Mouse (Mus musculus): ENCODE measurements around the gene Krt77.

Gene Krt77

DNA sequence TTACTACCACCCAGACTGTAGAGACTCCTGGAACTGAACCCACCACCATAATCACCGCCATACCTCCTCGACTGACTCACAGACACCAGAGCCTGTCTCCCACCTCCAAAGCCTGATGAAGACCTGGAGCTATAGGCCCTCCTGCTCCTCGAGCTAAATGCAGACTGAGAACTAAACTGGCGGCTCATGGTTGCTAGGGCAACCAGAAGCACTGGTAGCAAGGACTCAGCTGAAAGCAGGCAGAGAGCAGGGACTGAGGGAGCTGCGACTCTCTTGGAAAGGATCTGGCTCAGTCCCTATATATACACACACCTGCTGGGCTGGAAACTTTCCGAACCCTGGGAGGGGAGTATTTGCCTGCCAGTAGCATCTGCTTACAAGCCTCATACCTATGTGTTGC, at the start of gene Krt77:
TSS of gene Krt77 (minus strand) at position 275 of the 400 bp plus-strand sequence.
- no peak for DNase-seq (ENCODE audit: low spot score in 2 of 2)

DNA sequence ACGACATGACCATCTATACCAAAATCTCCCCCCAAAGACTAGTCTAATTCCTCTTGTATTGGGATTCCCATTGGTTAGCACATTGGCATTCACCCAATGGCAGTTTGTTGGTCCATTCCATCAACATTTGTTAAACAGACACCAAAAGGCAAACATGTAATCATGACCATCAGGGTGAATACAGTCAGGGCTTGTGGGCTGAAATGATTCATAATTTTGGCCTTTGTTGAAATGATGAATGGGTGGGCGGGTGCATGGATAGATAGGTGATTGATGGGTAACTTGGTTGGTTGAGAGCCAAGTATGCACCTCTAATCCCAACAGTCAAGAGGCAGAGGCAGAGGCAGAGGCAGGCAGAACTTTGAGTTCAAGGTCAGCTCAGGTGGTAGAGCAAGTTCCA, 46.6 kb upstream of the Krt77 start:
- DNase-seq (ENCODE audit: low spot score in 2 of 2): no peak

DNA sequence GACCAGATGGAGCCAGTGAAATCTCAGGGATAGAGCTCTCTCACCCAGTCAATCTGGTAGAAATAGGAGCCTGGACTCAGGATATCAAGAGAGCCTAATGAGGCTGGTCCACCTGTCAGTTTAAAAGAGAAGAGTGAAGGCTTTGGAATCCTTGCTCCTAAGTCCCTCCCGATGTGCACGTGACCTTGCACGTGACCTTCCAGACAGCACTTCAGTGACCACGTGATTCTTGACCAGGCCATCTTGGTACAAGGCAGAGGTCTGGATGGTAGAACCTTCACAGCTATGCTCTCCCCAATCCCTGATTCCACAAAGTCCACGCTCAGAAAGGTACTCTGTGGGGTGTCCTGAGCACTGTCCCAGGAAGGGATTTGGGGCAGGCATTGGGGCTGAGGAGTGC, 35.3 kb upstream of the Krt77 start:
- no peak for DNase-seq (ENCODE audit: low spot score in 2 of 2)

DNA sequence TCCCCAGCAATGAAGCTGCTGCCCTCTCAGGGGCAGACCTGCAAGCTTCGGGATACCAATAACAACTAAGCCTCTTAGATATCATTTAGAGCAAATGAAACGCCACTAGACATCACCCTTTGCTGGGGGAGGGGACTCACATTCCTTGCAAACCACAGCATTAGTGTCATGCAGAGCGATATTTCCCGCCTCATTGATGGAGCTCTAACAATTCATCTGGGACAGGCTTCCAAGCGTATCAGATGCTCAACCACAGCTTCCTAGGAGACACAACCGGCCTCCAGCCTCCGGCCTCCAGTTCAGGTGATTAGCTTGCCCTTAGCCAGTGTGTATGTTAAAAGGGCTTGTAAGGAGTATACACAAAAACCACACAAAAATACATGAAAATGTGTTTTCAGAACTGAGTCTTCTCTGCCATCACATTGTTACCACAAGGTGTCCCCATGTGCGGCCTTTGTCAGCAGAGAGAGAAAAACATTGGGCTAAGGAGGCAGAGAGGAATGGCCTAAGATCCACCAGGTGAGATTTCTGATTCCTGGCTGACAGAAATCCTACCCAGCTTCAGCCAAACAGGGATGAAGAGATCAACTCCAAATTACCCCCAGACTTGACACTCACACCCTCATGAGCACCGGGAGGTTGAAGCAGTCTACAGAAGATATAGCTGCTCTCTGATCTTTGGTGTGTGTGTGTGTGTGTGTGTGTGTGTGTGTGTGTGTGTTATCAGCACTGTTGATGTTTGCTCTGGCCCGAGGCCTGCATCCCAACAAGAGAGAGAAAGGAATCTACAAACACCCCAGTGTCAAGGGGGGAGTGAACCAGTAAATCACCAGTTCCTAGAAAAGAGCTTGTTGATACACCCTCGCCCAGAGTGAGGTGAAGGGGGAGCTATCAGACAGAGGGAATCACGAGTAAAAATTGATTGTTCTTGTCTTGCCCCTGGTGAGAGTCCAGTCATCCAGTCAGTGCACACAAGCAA, 33.0 kb upstream of the Krt77 start:
- peak in 1 of 2 experiments; percentile 29 for DNase-seq (ENCODE audit: low spot score in 2 of 2)

DNA sequence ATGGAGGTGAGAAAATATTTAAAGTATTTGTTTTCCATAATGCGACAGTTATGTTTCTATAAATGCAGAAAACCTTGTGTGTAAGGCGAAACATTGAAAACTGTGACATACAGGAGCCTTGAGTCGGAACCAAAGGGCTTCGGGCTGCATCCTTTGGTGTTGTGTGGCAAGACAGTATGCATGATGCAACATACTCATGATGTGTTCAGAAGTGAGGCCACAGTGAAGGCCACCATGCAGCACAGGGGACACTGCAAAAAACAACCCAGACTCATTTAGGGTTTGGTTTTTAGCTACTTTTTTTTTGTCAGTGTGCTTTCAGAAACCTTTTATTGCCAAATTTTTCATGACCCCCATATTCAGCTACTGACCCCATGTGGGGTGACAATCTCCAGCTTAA, 25.7 kb upstream of the Krt77 start:
- no peak for DNase-seq (ENCODE audit: low spot score in 2 of 2)

DNA sequence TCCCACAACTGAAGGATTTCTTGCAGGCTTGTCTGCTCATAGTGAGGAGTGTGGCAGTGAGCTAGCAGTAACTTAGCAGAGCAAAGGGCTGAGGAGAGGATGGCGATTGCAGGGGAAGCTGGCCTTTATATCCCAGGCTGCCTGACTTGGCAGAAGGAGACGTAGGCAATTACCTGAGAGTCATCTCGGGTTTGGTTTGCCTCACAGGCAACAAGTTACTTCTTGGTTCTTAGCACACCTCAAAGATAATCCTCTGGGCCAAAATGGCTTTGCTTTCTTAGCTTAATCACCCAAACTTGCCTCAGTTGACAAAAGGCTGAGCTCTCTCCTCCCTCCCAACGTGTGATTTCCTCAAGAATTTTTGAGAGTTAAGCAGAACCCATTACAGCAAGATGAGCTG, 23.3 kb upstream of the Krt77 start, which contains the start of gene Krt76:
TSS of gene Krt76 (minus strand) at position 101 of the 400 bp plus-strand sequence.
- no peak for DNase-seq (ENCODE audit: low spot score in 2 of 2)

DNA sequence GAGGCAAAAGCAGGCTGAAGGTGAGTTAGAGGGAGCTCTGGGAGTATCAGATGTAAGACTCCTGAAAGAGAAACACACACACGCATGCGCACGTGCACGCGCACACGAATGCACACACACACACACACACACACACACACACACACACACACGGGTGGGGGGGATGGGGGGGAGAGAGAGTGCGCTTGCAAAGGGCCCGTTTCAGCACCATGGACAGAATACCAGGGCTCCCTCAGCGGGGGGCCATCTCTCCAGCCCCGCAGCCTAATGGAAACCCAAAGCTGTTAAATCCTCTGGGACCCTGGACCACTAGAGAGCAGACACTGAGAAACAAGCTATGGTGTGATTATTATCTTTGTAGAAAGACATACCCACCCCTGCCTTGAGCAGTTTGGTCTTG, 10.3 kb upstream of the Krt77 start:
- DNase-seq (ENCODE audit: low spot score in 2 of 2): no peak

DNA sequence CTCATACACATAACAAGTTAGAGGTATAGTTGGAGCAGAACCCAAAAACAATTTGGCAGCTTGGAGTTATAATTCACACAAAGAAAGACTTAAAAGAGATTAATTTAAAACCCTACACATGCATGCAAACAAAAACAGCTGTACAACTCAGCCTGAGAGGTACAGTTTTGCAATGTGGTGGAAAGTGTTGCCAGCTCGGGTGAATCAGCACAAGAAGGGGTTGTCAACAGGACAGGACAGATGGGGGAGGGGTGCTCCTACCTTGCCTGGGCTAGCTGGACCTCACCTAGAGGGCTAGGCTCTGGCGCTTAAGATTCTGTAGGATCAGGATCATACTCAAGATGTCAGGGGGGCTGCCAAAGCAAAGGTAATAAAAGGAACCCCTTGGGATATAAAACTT, 8.5 kb upstream of the Krt77 start:
- no peak for DNase-seq (ENCODE audit: low spot score in 2 of 2)

DNA sequence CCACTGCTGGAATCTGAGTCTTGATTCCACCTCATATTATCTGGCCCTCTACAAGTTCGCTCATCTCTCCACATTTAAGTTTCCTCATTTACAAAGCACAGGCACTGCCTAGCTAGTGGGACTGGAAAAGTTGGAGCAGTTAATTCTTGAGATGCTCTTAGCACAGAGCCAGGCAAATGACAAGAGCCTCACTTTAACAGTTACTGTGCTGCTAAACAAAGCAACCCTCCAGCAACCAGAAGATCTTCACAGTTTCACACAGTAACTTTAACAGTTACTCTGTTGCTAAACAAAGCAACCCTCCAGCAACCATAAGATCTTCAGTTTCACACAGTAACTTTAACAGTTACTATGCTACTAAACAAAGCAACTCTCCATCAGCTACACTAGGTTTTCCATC, 4.9 kb upstream of the Krt77 start:
- no peak for DNase-seq (ENCODE audit: low spot score in 2 of 2)

DNA sequence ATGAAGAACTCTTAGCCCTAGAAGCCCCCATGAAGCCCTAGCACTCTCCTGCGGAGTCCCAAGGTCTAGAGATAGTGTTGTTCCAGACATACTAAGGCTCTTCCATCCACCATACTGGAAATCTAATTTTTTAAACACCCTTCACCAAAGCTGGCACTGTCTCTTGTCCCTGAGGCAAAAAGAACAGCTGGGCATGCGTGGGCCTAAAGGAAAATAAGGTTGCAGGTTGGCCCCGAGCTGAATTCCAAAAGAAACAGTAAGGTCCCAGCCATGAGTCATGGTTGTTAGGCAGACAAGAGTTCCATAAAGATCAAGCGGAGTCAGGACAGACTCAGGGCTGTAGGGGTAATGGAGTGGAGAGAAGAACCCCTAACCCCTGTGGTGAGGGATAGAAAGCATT, 3.7 kb upstream of the Krt77 start:
- no peak for DNase-seq (ENCODE audit: low spot score in 2 of 2)

DNA sequence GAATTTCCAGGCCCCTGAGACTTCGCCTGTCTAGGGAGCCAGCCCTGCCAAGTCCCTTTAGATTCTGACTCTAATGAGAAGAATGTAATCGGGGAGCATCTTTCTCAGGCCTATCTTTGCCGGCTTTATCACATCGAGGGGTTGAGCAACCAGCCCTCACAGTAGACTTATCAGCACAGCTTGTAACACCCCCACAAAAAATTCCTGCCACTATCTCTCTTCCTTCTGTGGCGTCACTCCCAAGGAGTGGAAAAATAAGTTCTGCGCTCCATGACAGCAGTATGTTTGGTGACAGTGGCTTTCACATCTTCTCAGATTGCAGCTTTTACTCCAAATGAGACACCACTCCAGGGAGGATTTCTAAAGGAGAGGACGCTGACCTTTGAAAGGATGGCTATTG, 2.8 kb downstream of the Krt77 start:
- no peak for DNase-seq (ENCODE audit: low spot score in 2 of 2)

DNA sequence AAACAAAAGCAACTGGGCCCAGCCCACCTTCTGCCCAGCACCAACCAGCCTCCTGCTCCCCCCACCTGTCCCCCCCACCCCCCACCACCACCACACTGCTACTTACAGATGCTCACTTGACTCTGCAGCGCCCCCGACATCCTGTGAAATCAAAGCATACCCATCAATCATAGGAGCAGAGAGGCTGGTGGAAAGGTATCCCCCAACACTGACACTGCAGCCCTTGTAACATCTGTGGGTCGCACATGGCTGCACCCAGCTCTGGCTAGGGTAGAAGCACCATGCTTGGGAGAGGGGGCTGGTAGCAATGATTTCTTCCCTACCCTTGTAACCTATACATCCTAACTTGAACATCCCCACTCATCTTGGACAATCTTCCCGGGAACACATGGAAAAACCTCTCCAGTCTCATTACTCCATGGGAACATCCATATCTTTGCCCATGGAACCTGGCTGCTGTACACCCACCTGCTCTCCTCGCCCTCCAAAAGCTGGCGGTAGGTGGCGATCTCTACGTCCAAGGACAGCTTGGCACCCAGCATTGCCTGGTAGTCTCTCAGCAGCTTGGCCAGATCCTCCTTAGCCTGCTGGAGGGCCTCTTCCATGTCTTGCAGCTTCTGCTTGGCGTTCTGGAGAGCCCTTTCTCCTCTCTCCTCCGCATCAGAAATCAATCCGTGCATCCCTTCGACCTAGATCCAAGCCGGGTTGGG, 8.9 kb downstream of the Krt77 start:
- no peak for DNase-seq (ENCODE audit: low spot score in 2 of 2)

DNA sequence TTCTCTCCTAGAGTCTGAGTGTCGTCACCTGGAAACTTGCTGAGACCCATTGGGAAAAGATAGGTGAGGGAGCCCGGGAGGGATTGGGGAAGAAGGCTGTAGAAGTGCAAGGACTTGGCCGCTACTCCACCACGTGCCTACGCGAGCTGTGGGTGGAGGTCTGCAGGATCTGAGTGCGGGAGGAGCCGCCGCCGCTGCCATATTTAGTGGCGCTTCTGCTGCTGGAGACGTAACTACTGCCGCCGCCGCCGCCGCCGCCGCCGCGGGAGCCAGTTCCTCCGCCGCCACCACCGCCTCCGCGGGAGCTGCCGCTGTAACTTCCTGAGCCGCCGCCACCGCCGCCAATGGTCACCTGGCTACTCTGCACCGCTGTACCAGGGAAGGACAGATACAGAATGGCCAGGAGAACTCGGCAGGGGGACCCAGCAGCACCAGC, 9.8 kb downstream of the Krt77 start:
- DNase-seq (ENCODE audit: low spot score in 2 of 2): peak; percentile 25 to 50

DNA sequence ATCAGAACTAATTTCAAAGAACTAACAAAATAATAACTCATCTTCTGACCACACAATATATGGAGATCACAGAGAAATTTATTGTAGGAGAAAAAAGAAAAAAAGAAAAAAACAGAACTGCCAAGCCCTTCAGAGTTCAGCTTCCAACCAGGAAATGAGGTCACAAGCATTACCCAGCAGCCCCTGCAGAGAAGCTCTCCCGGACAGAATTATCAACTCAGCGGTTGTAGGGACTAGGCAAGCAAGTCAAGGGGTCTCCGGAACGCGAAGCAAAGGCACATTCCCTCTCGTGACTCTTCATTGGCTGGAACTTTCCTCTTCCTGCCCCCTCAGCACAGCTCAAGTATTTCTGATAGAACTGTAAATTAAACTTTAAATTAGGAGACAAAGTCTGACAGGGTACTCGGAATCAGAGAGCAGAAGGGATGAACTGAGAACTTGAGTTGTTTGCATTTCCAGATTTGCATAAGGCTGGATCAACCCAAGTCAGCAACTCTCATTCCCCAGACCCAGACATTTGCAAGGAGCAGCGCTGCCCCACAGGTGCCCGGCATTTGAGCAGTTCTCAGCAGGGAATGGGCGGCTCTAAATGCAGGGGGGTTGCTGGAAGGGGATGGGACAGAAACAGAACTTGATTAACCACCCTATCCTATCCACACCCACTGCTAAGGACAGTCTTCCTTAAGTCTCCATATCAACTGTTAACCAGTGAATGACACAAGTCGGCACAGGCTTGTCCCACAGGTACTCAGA, 10.7 kb downstream of the Krt77 start:
- DNase-seq (ENCODE audit: low spot score in 2 of 2): no peak

DNA sequence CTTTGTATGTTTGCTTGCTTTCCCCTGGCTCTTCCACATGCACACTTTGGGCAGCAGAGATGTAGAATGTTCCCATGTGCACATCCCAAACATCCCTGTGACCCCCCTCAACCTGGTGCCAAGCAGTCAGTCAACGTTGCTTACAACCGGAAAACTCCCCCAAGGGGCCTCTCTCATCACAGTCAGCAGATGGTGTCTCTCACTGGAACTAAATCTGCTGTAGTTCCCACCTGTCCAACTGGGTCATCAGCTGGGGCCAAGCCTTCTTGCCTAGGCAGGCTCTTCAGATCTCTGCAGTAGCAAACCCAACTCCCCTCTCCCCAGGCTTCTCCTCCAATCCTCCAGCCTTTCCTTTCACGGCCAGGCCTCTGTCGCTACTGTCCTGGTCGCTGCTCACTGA, 12.8 kb downstream of the Krt77 start:
- DNase-seq (ENCODE audit: low spot score in 2 of 2): no peak

DNA sequence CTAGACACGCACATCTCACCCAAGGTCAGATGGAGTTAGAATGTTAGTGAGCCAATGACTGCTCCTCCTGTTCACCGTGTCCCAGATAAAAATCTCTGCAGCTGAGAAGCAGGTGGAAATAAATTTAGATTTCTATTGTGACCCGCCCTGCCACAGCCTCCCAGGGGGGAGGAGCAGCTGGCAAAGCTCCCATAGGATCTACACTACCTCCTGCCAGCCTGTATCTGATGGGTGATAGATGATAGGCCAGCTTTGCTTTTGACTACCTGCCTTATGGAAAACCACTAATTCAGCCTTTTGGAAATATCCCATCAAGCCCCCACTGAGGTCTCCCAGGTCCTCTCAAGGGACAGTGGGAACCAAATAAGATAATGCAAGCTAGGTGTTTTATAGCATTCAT, 13.8 kb downstream of the Krt77 start:
- DNase-seq (ENCODE audit: low spot score in 2 of 2): peak in 1 of 2 experiments; percentile 28

DNA sequence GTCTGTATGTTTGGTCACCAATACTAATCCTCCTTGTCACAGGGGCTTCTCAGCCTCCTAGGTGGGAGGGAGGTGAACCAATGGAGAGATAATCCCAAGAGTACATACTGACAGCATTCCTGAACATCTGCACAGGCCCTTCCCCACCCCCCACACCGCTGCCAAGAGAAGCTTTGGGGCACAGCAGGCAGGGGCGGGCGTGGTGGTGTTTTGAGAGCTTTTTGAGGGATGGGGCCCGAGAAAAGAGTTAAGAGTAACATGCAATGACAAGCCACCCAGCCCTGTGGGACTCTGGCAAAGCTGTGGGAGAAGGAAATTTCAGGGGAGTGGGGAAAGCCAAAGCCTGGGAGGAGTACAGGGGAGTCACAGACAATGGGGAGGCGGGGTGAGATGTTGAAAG, 15.2 kb downstream of the Krt77 start:
- DNase-seq (ENCODE audit: low spot score in 2 of 2): no peak

DNA sequence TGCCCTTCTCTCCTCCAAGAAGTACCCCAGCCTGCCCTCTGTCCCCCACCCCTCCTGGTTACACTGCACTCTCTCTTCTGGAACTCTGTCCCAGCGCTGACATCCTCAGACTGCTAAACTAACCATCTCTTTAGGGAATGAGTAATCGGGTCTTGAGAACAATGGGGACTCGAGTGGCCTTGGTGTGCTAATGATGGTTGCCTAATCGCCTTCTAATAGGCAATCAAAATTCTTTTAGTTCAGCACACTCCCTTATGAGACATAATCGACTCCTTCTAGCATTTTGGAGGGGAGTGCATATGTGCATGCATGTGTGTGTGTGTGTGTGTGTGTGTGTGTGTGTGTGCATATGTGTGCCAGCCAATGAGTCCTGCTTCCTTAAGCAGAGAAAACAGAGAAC, 16.9 kb downstream of the Krt77 start:
- no peak for DNase-seq (ENCODE audit: low spot score in 2 of 2)

DNA sequence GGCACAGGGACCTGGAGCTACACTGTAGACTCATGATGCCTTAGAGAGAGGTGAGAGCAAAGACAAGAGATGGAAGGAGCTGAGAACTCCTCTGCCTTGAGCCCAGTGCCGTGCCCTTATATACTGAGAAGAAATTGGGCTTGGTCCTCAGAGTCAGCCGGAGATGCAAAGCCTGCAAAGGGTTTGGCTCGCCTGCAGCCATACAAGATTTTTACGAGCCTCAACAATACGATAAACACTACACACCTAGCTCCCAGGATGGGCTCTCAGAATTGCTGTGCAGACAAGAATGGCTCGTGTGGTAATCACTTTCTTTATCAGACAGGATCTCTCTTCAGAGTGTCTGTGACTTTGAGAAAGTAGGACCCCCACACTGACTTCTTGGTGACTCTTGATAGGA, 18.8 kb downstream of the Krt77 start, which contains the start of gene Krt1:
TSS of gene Krt1 (minus strand) at position 101 of the 400 bp plus-strand sequence.
- no peak for DNase-seq (ENCODE audit: low spot score in 2 of 2)

DNA sequence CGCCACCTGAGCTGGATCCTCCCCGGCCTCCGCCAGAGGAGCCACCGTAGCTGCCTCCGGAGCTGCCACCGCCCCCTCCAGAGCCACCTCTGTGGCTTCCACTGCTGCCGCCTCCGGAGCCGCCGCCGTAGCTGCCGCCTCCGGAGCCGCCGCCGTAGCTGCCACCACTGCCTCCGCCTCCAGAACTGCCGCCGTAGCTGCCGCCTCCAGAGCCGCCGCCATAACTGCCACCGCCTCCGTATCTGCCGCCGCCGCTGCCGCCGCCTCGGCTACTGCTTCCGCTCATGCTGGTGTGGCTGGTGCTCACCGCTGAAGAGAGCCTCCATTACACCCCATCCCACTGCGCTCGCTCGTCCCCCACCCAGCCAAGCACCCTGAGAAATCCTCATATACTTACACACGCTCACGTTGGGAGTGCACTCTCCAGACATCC, 23.5 kb downstream of the Krt77 start:
- DNase-seq (ENCODE audit: low spot score in 2 of 2): peak; percentile 35 to 40

DNA sequence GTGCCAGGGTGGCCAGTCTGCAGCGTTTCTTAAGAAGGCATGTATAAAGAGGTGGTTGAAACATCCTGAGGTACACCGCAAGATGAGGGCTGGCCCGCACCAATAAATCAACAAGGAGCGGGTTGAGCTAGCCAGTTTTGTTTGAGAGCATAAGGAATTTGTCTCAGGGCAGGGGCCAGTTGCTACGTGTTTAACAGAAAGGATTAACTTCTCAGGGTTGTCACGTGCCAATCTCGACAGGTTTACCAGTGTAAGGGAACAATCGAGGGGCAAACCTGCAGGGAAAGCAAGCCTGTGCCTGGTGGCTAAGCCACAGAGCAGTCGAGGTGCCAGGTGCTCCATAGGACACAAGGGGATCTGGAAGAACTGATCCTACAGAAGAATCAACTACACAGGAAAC, 26.3 kb downstream of the Krt77 start:
- peak in 1 of 2 experiments; percentile 35 for DNase-seq (ENCODE audit: low spot score in 2 of 2)

DNA sequence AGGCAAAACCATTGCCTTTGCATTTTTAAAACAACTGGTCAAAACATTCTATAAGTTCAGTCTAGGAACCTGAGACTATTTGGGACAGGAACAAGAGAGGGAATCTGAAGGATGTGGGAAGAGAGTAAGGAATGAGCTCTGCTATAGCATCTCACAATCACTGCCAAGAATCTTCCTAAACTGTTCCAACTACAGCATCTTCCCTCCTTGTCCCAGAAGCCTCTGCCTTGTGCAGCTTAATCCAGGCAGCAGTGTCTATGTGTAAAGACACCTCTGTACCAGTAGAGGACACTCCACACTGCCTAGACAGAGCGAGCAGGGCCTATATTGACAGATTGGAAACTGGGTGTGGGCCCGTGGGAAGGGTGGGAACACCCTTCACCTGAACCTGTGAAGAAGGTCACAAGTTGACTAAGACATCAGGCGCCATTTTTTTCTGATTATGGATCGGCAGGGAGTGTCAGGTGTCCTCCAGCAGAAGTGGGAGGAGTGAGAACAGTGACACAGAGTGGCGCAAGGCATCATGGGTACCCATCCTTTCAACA, 34.6 kb downstream of the Krt77 start:
- no peak for DNase-seq (ENCODE audit: low spot score in 2 of 2)
